Mouse (Mus musculus) heart, adult 2 months (tissue): ENCODE results near the gene Muc3. TPM values are rescaled to one million over a fixed set of nuclear protein-coding genes. Genes with fewer than 3 reads are reported as not detected.
A peak's percentile ranks its signal among the peaks of the same experiment; 100 is the strongest.

ENCODE experiments used
- DNase-seq, 2 experiments: peaks; one replicate each; pipeline ENCODE4 v3.0.0; 2021
- H3K27ac ChIP-seq: fragments of 200-600 bp; 2 replicates; pipeline ENCODE4 v1.8.1; 2022
- H3K27me3 ChIP-seq: fragments of 200-500 bp; 2 replicates; pipeline ENCODE4 v1.6.1; 2012; ENCODE audit warnings: mild to moderate bottlenecking, low read length, inconsistent platforms, mixed read lengths; ENCODE audit not compliant: control insufficient read depth, insufficient read depth
- H3K36me3 ChIP-seq: fragments of 200-500 bp; 2 replicates; pipeline ENCODE4 v1.6.1; 2012; ENCODE audit warnings: low read length, inconsistent platforms; ENCODE audit not compliant: control insufficient read depth, insufficient read depth
- H3K4me1 ChIP-seq: fragments of 200-500 bp; 2 replicates; pipeline ENCODE4 v1.6.1; 2011; ENCODE audit warnings: low read length; ENCODE audit not compliant: control insufficient read depth, insufficient read depth
- H3K4me3 ChIP-seq: fragments of 200-600 bp; 2 replicates; pipeline ENCODE4 v1.8.1; 2022
- H3K79me2 ChIP-seq: fragments of 200-500 bp; replicated peaks from 2 replicates; pipeline ENCODE4 v1.6.1; 2012; ENCODE audit warnings: mild to moderate bottlenecking, inconsistent platforms, low read length, moderate library complexity, mixed read lengths; ENCODE audit not compliant: control insufficient read depth, insufficient read depth
- H3K9ac ChIP-seq: fragments of 200-500 bp; 2 replicates; pipeline ENCODE4 v1.6.1; 2012; ENCODE audit warnings: low read depth, mild to moderate bottlenecking, control low read depth, inconsistent platforms, low read length, mixed read lengths
- CTCF ChIP-seq: fragments of 200-600 bp; IDR thresholded peaks from 2 replicates; pipeline ENCODE4 v1.8.1; 2022; ENCODE audit warnings: antibody characterized with exemption, mild to moderate bottlenecking, moderate library complexity
- EP300 ChIP-seq: fragments of 200-500 bp; IDR thresholded peaks from 2 replicates; pipeline ENCODE4 v1.6.1; 2011; ENCODE audit warnings: low read depth, low read length, control low read depth; ENCODE audit not compliant: insufficient read depth
- POLR2A ChIP-seq: fragments of 200-500 bp; IDR thresholded peaks from 2 replicates; pipeline ENCODE4 v1.6.1; 2011; ENCODE audit warnings: mild to moderate bottlenecking, low read depth, low read length, control low read depth; ENCODE audit not compliant: insufficient read depth
- WGBS: fragments of 180-500 bp; shearing (Covaris S2); methylation state at CpG from one replicate; pipeline ENCODE4 v1.1.7; 2018; 5-methylcytosine and 5-hydroxymethylcytosine counted together
- intact Hi-C: fragments of 180-260 bp; cut with DNase I; formaldehyde crosslinking; loops from one replicate; pipeline ENCODE4 v1.15.1; 2025
- polyA plus RNA-seq: library from polyadenylated mRNA; depleted of rRNA; stranded (reverse); fragments of >200 nt; gene quantifications from 2 replicates; pipeline ENCODE4 v1.2.3, GENCODE M21; 2012
- total RNA-seq, 2 experiments: library from RNA; stranded (reverse); gene quantifications; 2 replicates each; pipeline ENCODE4 v1.2.3; 2021

Muc3 gene
- total and polyA plus RNA-seq, 3 experiments: not detected

DNA sequence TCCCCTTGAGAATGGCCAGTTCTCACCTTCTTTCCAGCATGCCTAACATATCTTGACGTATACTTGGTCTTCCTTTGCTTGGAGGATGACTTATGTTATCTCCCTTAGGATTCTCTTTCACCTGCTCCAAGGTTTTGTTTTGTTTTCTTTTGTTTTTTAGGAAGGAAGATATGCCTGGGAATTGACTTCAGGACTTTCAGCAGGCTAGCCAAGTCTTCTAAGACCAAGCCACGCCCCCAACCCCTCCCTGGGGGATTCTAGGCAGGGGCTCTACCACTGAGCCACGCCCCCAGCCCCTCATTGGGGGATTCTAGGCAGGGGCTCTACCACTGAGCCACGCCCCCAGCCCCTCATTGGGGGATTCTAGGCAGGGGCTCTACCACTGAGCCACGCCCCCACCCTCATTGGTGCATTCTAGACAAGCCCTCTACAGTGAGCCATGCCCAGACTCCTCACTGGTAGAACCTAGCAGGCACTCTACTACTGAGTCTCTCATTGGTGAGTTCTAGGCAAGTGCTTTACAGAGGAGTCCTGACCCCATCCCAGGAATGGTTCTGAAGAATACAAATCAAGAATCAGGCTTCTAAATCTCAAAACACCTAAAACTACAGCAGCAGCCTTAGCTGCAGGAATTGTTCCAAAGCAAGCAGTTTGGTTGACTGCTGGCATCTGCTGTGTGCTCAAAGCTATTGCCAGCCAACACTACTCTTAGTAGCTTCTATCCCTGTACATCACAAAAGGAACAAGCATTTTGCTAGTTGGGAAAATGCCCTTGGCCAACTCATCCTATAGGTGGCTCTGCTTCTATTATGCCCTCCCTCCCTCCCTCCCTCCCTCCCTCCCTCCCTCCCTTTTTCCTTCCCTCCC lies 37.3 kb downstream of the Muc3 start:
- intact Hi-C loops: no loop called here
- WGBS: 86% methylated on average over 5 of the region's 5 CpGs
- TF ChIP-seq EP300: no peak
- no peak for TF ChIP-seq POLR2A
- TF ChIP-seq CTCF: no peak
- peaks cover 8% of the 10 kb centered on the region for H3K4me1 ChIP-seq
- no peaks in the 10 kb centered on the region for H3K27me3 ChIP-seq
- no peak overlapping the region for H3K4me3 ChIP-seq
- peaks cover 2% of the 10 kb centered on the region; the same call in 1 of the 2 replicates for H3K79me2 ChIP-seq
- H3K9ac ChIP-seq: no peak overlapping the region
- no peak for DNase-seq
- H3K27ac ChIP-seq: no peak overlapping the region
- H3K36me3 ChIP-seq: no peaks in the 10 kb centered on the region

DNA sequence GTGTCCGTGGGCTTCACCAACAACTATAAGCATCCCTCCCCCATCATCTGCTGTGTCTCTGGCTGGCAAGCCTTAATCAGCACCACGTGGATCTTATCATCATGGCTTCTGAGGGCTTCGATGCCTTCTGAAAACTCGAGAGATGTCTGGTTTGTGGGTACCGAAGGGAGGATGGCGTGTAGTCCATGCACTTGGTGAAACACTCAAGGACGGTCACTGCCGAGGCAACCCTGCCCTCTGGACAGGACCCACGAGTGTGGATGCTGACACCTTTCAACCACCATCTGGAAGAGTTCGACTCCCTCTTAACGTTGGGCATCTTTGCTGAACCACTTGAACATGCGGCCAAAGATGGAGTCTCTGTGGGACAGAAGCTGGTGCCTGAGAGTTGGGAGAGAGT lies 38.3 kb downstream of the Muc3 start:
- Histone ChIP-seq H3K79me2 (peaks cover 2% of the 10 kb centered on the region; the same call in 1 of the 2 replicates), H3K27me3 (no peaks in the 10 kb centered on the region), H3K9ac (no peak overlapping the region), H3K4me1 (peaks cover 6% of the 10 kb centered on the region), H3K27ac (no peak overlapping the region), H3K36me3 (no peaks in the 10 kb centered on the region), H3K4me3 (no peak overlapping the region)
- intact Hi-C loops: no loop called here
- WGBS: 87% methylated on average over 12 of the region's 12 CpGs
- DNase-seq: no peak
- TF ChIP-seq EP300: no peak
- no peak for TF ChIP-seq CTCF
- TF ChIP-seq POLR2A: no peak

DNA sequence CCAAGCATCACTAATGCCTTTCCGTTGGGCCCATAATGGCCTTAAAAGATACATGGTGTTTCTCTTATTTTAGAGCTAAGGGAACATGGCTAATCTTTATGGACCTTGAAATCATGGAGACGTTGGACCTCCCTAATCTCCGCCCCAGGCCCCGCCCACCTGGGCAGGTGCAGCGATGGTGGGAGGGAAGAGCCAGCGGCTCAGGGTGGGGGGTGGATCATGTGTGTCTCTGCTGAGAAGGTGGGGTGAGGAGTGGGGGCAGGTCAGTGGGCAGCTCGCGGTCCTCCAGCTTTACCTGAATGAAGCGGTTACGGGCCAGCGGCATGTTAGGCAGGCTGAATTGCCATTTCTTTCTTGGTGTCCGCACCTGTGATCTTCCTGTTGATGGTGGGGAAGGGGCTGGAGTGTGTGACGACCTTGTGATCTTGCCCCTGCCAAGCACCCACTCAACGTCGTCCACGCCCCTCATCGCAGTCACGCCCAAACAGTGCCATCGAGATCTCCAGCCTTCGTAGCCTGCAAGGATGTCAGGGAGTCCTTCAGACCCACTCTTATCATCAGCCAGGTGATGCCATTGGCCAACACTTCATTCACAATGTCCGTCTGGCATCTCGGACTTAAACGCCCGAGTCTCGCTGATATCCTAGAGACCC lies 39.1 kb downstream of the Muc3 start:
- intact Hi-C loops: loop anchor here (10.0 kb wide), 1 partner anchor 185 kb away; no protein-coding TSS in a partner anchor

DNA sequence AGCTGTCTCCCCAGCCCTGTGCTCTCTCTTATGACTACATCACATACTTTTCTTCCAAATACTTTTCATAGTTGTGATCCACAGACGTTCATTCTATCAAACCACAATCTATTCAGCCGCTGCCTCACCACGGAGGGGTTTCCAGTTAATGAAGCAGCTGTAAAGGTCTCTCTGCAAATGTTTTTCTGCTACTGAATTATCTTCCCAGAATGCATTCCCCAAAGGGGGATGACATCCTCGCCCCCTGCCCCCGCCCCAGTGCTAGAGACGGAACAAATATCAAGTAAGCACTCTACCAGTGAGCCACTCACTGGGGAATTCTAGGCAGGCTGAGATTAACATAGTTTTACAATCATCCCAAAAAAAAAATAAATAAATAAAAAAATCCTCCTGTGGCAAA lies 41.0 kb downstream of the Muc3 start:
- H3K4me3 ChIP-seq: no peak overlapping the region
- no peak for DNase-seq
- intact Hi-C loops: loop anchor here (10.0 kb wide), 1 partner anchor 183 kb away; no protein-coding TSS in a partner anchor
- no peaks in the 10 kb centered on the region for H3K36me3 ChIP-seq
- no peak overlapping the region for H3K9ac ChIP-seq
- H3K79me2 ChIP-seq: no peaks in the 10 kb centered on the region
- H3K27ac ChIP-seq: no peak overlapping the region
- peaks cover 9% of the 10 kb centered on the region for H3K4me1 ChIP-seq
- TF ChIP-seq EP300: no peak
- TF ChIP-seq CTCF: no peak
- TF ChIP-seq POLR2A: no peak
- H3K27me3 ChIP-seq: no peaks in the 10 kb centered on the region
- 60% methylated on average over 6 of the region's 6 CpGs for WGBS

More for the DNA sequence above, 39.1 kb downstream of the Muc3 start:
- Histone ChIP-seq H3K36me3 (no peaks in the 10 kb centered on the region), H3K79me2 (peaks cover 1% of the 10 kb centered on the region; the same call in 1 of the 2 replicates), H3K27ac (no peak overlapping the region), H3K27me3 (no peaks in the 10 kb centered on the region), H3K4me1 (peaks cover 4% of the 10 kb centered on the region), H3K9ac (no peak overlapping the region), H3K4me3 (no peak overlapping the region)
- WGBS: 62% methylated on average over 25 of the region's 25 CpGs
- TF ChIP-seq CTCF (no peak), POLR2A (no peak), EP300 (no peak)
- DNase-seq: no peak

DNA sequence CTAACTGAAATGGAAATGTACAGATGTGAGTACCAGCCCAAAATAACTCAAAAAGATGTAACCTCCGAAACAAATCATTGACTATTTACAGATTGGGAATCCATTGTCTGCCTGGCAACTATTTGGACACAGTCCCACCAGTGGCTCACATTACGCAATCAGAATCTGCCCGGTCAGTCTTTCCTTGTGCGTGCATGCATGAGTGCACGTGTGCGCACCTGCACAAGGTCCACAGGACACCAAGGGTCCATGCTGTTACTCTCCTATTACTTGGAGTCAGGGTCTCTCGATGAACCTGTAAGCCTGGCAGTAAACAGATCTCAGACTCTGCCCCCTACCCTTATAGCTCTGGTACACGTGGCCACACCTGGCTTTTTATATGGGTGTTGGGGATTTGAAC lies 41.5 kb downstream of the Muc3 start:
- intact Hi-C loops: loop anchor here (1.0 to 10.0 kb wide), 4 partner anchors 35 to 183 kb away; partner anchors contain the start of gene Serpine1
- H3K4me1 ChIP-seq: peaks cover 9% of the 10 kb centered on the region
- no peaks in the 10 kb centered on the region for H3K36me3 ChIP-seq
- no peak overlapping the region for H3K9ac ChIP-seq
- H3K27me3 ChIP-seq: no peaks in the 10 kb centered on the region
- no peak overlapping the region for H3K4me3 ChIP-seq
- no peak overlapping the region for H3K27ac ChIP-seq
- WGBS: 76% methylated on average over 8 of the region's 8 CpGs
- no peaks in the 10 kb centered on the region for H3K79me2 ChIP-seq
- no peak for TF ChIP-seq EP300
- no peak for TF ChIP-seq POLR2A
- no peak for TF ChIP-seq CTCF
- no peak for DNase-seq

DNA sequence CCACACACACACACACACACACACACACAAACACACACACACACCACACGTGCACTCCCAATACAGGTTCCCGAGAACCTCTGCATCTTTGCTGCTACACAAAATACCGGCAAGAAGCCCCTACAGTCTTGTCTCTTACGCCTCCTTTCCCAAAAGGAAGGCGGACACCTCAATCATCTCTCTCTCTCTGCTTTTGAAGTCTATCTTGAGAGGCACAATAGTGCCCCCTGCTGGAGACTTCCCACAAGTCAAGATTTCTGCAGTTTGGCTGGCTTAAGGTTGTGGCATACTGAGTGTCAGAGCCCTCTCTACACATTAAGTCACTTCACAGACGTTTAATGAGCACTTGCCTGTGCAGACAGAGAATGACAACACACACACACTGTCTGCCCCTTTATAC lies 42.1 kb downstream of the Muc3 start:
- WGBS: 7% methylated on average over 6 of the region's 6 CpGs
- H3K27ac ChIP-seq: no peak overlapping the region
- TF ChIP-seq POLR2A (peak; percentile 29; the same call in 1 of the 2 replicates), EP300 (peak; percentile 71; the same call in 1 of the 2 replicates), CTCF (peak; percentile 94)
- no peaks in the 10 kb centered on the region for H3K79me2 ChIP-seq
- peak; percentile 78 to 86 for DNase-seq
- H3K4me1 ChIP-seq: peaks cover 9% of the 10 kb centered on the region
- intact Hi-C loops: loop anchor here (1.0 to 10.0 kb wide), 4 partner anchors 34 to 182 kb away; partner anchors contain the start of gene Serpine1
- no peaks in the 10 kb centered on the region for H3K36me3 ChIP-seq
- H3K9ac ChIP-seq: no peak overlapping the region
- no peaks in the 10 kb centered on the region for H3K27me3 ChIP-seq
- no peak overlapping the region for H3K4me3 ChIP-seq
